Mouse (Mus musculus) frontal cortex, postnatal 36 days (tissue): ENCODE measurements around the gene Cmya5.
"Not testable (repeated sequence)": the region's sequence is repeated elsewhere in the genome, so short reads cannot be mapped to it uniquely, and the experiment has no call there.

Experiments used
- DNase-seq, 2 experiments: peaks; one replicate each; pipeline ENCODE4 v3.0.0; 2022; ENCODE audit warnings: low spot score in 2 of 2

The Cmya5 gene

DNA sequence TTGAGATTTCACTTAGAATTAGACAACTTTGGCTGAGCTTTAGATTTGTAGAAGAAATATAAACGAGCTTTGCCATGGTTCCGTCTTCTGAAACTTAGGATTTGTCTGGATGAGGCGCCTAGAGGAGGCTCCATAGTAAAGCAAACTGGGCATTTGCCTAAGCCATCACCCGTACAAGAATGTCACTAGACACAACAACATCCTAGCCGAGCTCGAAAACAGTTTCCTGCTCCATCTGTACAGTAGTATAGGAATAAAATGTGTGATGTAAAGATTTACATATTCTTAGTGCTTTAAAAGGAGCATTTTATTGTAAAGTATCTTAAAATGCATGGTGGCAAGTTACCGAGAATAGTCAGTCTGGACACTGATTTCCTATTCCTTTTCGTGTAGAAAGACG is 22.2 kb downstream of the Cmya5 start:
- DNase-seq, result no peak

DNA sequence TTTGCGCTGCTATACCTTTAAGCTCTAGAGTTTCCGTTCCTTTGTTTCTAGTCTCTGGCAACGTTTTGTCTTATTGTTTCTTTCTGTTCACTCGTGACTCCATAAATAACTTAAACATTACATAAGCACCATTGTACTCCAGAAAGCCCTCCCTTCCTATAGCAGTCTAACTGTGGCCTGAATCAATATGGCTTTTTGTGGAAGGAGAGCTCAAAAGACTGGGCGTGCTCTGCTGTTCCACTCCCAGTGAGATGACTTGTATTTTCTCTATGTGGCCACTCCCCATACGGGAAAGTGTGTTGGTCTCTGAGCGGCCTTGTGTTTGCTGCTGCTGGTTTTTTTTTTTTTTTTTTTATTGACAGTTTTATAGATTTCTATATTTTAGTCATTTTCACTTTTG is 27.3 kb downstream of the Cmya5 start:
- no peak for DNase-seq

DNA sequence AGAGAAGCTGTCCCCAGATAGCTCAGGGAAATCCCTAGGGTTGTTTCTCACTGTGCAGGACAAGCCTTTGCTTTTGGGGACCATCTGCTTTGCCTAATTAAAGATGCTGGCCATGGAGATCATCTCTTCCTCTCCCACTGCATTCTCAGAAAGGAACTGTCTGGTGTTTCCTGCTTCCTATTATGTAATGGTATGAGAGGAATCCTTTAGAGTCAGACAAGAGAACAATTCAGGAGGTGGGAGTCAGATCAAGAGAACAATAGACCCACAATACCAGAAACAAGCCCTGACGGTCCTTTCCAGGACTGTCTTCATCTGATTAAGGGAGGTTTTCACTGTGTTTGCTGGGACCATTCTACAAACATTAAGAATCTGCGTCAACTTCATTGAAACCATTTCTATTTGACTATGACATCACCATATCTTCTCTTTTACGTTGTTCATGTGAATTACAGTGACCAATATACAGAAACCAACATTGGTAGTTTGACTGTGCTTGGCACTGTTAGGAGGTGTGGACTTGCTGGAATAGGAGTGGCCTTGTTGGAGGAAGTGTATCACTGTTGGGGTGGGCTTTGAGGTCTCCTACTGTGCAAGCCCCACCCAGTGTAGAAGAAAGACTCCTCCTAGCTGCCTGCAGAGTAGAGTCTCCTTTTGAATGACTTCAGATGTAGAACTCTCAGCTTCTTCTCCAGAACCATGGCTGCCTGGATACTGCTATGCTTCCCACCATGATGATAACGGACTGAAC is 42.0 kb downstream of the Cmya5 start:
- no peak for DNase-seq

DNA sequence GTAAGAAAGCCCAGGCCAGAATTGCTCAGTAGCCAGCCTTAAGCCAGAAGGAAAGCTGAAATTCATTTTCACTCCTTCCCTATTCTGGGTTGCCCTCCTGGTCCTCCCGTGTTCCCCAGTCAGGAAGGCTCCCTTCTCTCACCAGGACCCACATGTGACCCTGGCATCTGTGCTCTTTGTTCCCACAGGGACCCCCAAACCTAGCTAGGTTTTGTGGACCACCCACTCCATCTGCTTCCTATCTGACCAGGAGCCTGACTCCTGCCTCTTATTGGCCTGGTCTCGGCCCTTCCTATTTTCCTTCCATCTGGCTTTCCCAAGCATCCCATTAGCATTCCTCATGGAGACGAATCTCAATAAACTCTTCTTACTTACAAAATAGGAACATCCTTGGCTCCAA is 45.9 kb downstream of the Cmya5 start:
- DNase-seq, result no peak

DNA sequence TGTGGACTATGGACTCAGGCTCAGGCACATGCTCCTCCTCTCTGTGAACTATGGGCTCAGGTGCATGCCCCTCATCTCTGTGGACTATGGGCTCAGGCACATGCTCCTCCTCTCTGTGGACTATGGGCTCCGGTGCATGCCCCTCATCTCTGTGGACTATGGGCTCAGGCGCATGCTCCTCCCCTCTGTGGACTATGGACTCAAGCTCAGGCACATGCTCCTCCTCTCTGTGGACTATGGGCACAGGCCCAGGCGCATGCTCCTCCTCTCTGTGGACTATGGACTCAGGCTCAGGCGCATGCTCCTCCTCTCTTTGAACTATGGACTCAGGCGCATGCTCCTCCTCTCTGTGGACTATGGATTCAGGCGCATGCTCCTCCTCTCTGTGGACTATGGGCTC is 47.9 kb downstream of the Cmya5 start:
- no peak for DNase-seq

DNA sequence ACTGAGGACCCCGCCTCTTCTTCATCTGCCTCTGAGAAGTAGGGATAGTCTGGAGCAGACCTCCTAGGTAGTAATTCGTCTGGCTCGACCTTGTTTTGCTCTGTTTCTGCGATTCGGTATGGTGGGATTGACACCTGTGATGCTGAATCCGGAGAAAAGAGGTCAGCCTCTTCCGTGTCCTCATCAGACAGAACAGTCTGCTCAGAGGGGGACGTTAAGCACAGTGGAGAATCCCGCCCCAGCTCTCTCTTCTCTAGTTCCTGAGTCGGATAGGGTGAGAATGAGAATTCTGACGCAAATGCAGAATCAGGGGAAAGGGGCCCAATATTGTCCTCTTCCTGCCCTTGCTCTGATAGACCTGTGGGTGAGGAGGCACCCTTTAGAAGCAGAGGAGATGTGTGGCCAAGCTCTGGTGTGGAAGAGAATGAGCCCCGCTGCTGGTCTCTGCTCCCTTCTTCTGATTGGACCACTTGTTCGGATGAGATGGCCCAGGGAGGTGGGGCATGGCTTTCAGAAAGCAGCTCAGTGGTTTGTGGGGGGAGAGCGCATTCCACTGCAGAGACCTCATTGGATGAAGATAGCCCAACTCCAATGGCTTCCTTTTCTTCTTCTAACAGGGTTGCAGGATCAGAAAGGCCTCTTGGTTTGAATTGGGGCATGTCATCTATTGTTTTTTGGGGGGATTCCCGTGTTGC is 49.3 kb downstream of the Cmya5 start:
- DNase-seq, result no peak

DNA sequence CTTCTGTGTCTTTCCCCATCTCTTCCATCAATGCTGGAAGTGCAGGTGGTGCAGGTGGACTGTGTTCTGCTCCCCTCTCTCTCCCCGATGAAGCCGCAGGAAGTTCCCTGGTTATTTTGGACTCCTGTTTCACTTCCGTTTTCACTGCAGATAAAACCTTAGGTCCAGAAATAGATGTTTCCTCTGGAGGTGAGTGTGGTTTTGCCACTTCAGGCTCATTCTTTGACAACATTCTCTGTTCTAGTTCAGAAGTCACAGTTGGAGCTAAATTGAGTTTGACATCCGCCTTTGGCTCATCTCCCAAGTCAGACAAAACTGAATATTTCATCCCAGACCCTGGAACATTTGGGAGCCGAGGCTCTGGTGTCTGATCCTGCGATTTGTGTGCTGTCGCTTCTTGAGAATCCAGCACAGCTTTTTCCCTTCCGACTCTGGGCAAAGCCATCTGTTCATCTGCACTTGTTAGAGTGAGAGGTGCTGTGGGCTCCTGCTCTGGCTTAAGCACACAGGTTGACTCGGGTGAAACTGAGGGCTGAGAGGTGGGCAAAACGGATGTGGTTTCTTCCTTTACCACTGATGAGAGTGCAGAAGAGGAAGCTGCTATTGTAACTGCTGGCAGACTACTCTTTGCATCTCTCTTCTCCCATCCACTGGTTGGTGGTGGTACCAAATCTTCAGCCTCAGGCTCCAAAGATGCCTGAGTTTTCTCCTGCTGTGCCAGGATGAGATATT is 50.2 kb downstream of the Cmya5 start:
- DNase-seq, result peak; percentile 39 to 63

DNA sequence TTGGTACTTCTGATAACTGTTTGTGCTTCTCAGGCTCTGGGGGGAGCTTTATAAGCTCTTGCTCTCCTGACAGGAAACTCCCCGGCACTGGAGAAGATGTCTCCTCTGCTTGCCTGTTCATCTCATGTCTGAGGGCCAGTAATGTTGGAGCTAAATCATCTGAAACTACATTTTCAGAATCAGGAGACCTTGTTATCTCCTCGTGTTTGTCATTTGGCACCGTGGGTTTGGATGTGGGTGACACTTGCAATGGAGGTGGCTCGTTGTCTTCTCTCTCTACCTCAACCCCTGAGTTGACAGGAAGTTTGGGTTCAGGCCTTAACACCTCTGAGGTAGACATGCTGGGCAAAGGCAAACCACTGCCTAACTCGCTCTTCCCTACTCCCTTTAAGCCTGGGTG is 50.8 kb downstream of the Cmya5 start:
- DNase-seq, result no peak

DNA sequence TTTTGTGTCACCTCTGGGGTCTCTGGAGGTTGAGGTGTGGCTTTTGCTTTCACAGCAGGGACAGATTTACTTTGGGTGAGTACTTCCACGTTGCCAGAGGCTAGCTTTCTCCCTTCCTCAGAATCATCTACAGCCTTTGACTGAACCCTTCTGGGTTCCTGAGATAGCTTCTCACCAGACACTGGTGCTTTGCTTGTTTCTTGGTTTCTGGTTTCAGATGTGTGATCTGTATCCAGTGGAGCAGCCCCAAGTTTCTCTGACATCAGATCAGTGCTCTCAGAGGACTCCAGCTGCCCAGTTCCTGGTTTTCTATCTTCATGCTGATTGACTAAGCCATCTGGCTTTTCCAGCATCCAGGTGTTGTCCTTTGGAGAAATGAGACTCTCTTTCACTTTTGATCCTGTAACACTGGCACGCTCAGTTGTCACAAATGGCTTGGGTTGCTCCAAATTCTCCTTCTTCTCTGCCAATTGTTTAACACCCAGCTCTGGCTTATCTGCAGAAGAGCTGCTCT is 51.6 kb downstream of the Cmya5 start:
- no peak for DNase-seq

DNA sequence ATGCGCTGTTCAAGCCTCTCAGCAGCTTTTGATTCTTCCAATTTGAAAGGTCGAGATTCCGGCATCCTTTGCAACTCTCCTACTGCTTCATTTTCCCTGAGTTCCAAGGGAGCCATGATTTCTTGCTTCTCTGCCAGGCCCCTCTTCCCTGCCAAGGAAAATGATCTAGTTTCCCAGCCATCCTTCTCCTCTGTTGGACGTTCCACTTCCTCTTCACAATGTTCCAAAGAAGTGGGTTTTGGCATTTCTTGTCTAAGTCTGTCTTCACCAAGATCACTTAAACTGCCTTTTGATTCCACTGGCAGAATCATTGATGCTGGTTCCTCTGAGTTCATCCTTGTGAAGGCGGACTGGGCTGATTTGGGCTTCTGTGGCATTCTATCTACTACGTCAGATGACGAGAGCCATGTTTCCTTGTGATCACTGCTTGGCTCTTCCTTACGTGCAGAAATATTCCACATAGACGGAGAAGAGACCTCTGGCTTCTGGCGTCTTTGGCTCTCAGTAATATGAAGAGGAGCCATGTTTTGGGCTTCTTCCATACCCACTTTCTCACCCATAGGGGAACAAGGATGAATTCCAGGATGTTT is 52.6 kb downstream of the Cmya5 start:
- DNase-seq, result peak in 1 of 2 experiments; percentile 56

DNA sequence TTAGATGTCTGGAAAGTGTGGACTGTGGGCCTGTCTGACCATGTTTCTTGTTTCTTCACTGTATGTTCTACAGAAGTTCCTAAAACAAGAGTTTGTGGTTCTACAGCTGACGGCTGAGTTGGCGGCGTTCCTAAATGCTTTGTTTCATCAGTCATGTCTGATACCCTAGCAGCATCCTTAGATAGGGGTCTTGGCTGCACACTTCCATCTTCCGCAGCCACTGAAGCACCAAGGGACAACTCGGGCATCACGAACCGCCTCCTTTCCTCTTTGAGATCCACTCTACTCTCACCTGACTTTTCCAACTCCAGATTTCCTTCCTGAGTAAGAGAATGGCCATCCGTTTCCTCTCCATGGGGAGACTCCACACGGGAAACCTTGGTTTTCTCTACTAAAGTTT is 53.3 kb downstream of the Cmya5 start:
- DNase-seq, result no peak

DNA sequence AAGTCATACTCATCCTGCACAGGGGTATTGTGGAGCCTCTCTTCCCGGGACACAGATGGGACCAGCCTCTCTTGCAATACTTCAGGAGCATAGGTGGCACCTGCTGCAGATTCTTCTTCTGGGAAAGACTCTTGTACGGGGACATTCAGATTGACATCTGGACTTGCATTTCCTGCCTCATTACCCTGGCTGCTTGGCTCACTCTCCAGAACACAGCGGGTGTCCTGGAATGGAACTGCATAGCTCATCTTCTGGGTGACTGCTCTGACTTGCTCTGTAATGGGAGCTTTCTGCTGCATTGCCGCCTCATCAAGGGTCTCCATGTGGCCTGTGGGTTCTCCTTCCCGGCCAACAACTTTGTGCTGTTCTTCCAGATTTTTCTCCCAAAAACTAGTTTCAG is 55.0 kb downstream of the Cmya5 start:
- no peak for DNase-seq

DNA sequence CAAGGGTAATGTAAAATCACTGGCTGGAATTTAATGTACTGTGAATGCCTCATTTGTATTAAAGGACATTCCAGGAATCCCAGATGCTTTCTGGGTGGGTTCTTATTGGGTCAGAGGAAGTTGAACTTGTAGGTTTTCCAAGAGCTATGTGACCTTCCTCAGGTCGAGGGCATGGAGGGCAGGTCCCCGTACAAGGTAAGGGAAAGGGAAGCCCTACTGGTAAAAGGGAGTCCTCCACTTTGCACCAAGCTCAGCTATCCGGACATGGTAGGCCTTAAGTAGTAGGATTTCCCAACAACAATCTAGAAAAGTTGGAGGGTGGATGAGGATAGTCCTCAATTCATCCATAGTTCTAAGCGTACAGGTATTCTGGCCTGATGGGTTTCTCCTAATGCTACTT is 58.8 kb downstream of the Cmya5 start:
- DNase-seq, result no peak

DNA sequence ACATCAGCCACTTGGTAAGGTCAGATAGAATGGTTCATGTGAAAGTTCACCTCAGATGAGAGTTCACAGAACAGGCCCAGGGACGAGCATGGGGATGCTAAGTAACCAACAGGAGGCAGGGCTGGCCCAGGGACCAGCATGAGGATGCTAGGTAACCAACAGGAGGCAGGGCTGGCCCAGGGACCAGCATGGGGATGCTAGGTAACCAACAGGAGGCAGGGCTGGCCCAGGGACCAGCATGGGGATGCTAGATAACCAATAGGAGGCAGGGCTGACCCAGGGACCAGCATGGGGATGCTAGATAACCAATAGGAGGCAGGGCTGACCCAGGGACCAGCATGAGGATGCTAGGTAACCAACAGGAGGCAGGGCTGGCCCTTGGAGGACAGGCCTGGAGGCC is 62.2 kb downstream of the Cmya5 start:
- not testable (repeated sequence) for DNase-seq

DNA sequence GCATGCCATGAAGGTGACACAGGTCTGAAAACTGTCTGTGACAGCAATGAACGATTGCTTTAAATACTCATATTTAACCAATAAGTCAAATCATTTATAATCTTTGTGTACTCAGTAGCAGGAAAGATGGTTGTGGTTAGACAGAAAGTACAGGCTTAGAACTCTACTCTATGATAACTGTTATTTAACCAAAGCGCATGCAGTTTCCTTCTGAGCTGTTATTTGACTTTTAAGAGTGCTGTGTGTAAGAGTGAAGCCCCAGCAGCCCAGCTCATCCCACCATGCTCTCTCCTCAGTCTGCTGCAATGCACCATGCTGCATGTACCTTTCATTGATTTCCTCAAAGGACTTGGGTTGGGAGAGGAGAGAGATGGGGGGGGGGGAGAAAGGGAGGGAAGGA is 63.7 kb downstream of the Cmya5 start:
- no peak for DNase-seq

DNA sequence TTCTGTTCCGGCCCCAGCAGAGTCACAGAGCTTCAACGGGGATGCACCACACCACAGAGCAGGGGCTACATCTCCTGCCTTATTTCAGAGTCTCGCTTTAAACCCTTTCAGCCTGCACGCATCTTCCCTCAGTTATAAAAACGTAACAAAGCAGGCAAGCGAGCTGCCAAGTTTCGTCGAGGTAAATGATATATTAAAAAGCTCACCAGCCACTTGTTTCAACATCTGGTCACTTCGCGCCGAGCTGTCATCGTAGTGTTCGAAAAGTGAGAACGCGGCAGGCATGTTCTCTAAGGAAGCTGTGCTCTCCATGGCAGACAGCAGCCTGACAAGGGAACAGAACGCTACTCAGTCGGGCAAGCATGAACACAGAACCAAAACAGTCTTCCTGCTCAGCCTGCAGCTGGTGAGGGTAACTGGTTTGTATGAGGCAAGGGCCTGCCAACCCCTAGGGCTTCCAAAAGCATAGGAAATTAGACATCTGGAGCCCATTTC is 70.3 kb downstream of the Cmya5 start:
- DNase-seq, result peak in 1 of 2 experiments; percentile 63

DNA sequence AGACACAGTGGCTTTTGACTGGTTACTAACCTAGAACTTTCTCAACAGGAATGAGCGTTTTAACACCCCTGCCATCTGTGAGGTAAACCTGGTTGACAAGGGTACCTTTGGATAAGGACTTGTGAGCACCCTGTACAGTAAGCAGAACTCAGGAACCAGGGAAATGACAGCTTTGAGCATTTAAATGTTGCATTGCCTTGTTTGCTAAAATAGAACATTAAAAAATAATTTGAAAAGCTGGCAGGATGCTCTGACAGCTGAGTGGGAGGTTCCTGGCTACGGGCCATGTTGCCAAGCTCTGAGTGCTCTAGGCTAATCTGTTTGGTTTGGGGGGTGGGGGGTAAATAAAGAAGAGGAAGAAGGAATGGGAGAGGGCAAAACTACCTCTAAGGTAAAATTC is 70.9 kb downstream of the Cmya5 start:
- DNase-seq, result peak in 1 of 2 experiments; percentile 68

DNA sequence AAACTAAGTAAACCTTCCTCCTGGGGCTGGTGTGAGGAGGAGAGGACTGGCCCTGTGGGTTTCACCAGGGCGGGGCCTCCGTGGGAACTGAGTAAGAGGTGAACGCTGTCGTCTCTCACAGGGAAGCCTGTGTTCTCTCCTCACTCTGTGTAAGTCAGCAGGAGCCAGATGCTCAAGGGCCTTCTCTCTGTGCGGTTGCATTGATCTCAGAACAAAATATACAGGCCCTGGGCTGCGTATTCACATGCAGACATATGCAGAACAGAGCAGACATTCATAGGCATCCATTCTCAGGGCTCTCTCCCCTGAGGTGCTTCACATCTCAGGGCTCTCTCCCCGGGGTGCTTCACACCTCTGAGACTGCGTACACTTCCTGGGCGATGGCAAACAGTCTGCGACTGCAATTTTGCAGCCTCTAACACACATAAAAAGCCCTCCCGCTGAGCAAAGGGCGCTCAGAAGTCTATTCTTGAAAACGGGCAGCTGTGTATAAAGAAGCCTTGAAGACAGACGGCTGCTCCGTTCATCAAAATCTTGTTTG is 71.6 kb downstream of the Cmya5 start:
- peak in 1 of 2 experiments; percentile 24 for DNase-seq

DNA sequence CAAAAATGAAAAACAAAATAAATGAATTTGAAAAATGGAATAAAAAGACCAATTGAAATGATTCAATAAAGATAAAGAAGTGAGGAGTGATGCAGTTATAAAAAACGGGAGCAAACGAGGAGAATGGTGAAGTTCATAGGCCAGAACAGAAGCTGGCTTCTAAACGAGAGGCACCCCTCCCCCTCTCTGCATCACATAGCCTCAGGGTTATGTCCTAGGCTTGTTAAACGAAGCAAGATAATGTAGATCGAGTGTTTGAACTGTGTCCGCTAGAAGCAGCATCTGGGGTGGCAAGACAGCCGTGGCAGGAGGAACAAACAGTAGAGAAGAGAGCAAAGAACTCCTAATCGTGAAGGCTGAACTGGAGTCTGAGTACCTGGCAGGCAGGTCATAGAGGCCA is 74.1 kb downstream of the Cmya5 start:
- no peak for DNase-seq

DNA sequence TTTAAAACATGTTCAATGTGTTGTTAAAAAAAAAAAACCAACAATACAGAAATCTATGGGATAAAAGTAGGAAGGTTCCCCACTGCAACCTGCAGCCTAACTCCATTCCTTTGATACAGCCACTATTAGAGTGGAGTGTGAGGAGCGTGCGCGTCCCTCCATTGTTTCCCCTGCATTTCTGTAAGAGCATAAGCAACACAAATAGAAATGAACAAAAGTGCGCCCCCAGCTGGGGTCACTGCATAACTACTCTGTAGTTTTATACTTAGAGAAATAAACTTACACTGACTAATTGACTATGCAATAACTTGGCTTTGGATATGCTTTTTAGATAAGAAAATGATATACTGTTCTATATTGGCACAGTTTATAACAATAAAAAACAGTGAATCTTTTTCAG is 75.0 kb downstream of the Cmya5 start:
- no peak for DNase-seq

DNA sequence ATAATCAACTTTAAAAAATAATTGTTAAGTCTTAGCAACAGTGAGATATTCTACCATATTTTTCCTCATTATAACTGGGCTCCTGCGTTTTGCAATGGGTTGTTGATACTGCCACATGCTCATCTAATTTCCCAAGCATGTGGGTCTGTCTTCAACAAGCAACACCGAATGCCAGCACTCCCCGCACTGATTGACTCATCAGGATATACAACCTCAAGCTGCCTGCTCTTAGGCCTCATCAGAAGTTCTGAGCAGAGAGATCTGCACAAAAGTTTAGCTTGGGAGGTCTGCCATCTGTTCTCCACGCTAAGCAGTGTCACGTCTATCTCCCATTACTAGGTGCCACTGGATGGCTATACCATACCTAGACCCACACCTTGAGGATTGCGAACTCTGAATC is 76.2 kb downstream of the Cmya5 start:
- no peak for DNase-seq
